Mouse (Mus musculus): ENCODE data around the gene Agap2. TPM values are rescaled to one million over a fixed set of nuclear protein-coding genes. Genes with fewer than 3 reads are reported as not detected.

Agap2 gene
- 0.48 and 1.5 TPM in 2 replicates for polyA plus RNA-seq (2012; ENCODE audit: insufficient read depth, insufficient read length, missing spikeins)

- 0 out of 2 replicates have a peak within 1 kb of the TSS, but pooled peaks have one; percentile 29 for H3K27ac ChIP-seq (replicated peaks; ENCODE audit: low read depth, low read length)
- peak within 1 kb of the TSS; percentile 28; the same call in 1 of the 2 replicates for H3K4me3 ChIP-seq (ENCODE audit: insufficient read depth, low read depth, low read length)
- no peaks in the 10 kb centered on the region for H3K4me1 ChIP-seq (ENCODE audit: control insufficient read depth, insufficient read depth, insufficient read length, low read length)
Observed at GRCm38 (mm10) chr10:127075080-127075479, at the start of gene Agap2. TSS of gene Agap2 (plus strand) at chr10:127075284.

GRCm38 (mm10) chr10:127030336-127031296 lies 44.5 kb upstream of the Agap2 start, which contains the start of gene Tsfm:
TSS of gene Tsfm (minus strand) at chr10:127030840.
- peak within 1 kb of the TSS; percentile 82 for H3K4me3 ChIP-seq (ENCODE audit: insufficient read depth, low read depth, low read length)
- no peaks in the 10 kb centered on the region for H3K4me1 ChIP-seq (ENCODE audit: control insufficient read depth, insufficient read depth, insufficient read length, low read length)
- H3K27ac ChIP-seq (replicated peaks; ENCODE audit: low read depth, low read length), result peak within 1 kb of the TSS; percentile 47

GRCm38 (mm10) chr10:127033301-127033741 lies 41.8 kb upstream of the Agap2 start:
- no peak overlapping the region for H3K4me3 ChIP-seq (ENCODE audit: insufficient read depth, low read depth, low read length)
- H3K27ac ChIP-seq (replicated peaks; ENCODE audit: low read depth, low read length), result no peak overlapping the region
- H3K4me1 ChIP-seq (ENCODE audit: control insufficient read depth, insufficient read depth, insufficient read length, low read length), result no peaks in the 10 kb centered on the region

GRCm38 (mm10) chr10:127036273-127036672 lies 38.8 kb upstream of the Agap2 start:
- 0 out of 2 replicates have a peak, but pooled peaks cover 3% of the 10 kb centered on the region for H3K4me1 ChIP-seq (ENCODE audit: control insufficient read depth, insufficient read depth, insufficient read length, low read length)
- no peak overlapping the region for H3K4me3 ChIP-seq (ENCODE audit: insufficient read depth, low read depth, low read length)
- H3K27ac ChIP-seq (replicated peaks; ENCODE audit: low read depth, low read length), result no peak overlapping the region

GRCm38 (mm10) chr10:127037641-127038040 lies 37.4 kb upstream of the Agap2 start:
- H3K27ac ChIP-seq (replicated peaks; ENCODE audit: low read depth, low read length), result no peak overlapping the region
- H3K4me1 ChIP-seq (ENCODE audit: control insufficient read depth, insufficient read depth, insufficient read length, low read length), result 0 out of 2 replicates have a peak, but pooled peaks cover 3% of the 10 kb centered on the region
- H3K4me3 ChIP-seq (ENCODE audit: insufficient read depth, low read depth, low read length), result no peak overlapping the region

GRCm38 (mm10) chr10:127040569-127041214 lies 34.4 kb upstream of the Agap2 start:
- H3K4me3 ChIP-seq (ENCODE audit: insufficient read depth, low read depth, low read length), result peak overlapping the region; percentile 96
- 0 out of 2 replicates have a peak, but pooled peaks cover 3% of the 10 kb centered on the region for H3K4me1 ChIP-seq (ENCODE audit: control insufficient read depth, insufficient read depth, insufficient read length, low read length)
- no peak overlapping the region for H3K27ac ChIP-seq (replicated peaks; ENCODE audit: low read depth, low read length)

- Histone ChIP-seq H3K27ac (replicated peaks; ENCODE audit: low read depth, low read length) (no peak within 1 kb of the TSS), H3K4me3 (ENCODE audit: insufficient read depth, low read depth, low read length) (peak within 1 kb of the TSS; percentile 96), H3K4me1 (ENCODE audit: control insufficient read depth, insufficient read depth, insufficient read length, low read length) (0 out of 2 replicates have a peak, but pooled peaks cover 3% of the 10 kb centered on the region)
Observed at GRCm38 (mm10) chr10:127041274-127041766, 33.8 kb upstream of the Agap2 start, which contains the start of the genes Mettl1 and Eef1akmt3. TSS of gene Mettl1 (plus strand) at chr10:127041414. TSS of gene Eef1akmt3 (minus strand) at chr10:127041513.

- Histone ChIP-seq H3K27ac (replicated peaks; ENCODE audit: low read depth, low read length) (no peak overlapping the region), H3K4me1 (ENCODE audit: control insufficient read depth, insufficient read depth, insufficient read length, low read length) (0 out of 2 replicates have a peak, but pooled peaks cover 3% of the 10 kb centered on the region)
Observed at GRCm38 (mm10) chr10:127041774-127042338, 33.2 kb upstream of the Agap2 start.

GRCm38 (mm10) chr10:127042468-127043115 lies 32.5 kb upstream of the Agap2 start:
- Histone ChIP-seq H3K4me1 (ENCODE audit: control insufficient read depth, insufficient read depth, insufficient read length, low read length) (0 out of 2 replicates have a peak, but pooled peaks cover 3% of the 10 kb centered on the region), H3K4me3 (ENCODE audit: insufficient read depth, low read depth, low read length) (peak overlapping the region; percentile 96), H3K27ac (replicated peaks; ENCODE audit: low read depth, low read length) (no peak overlapping the region)

More at GRCm38 (mm10) chr10:127041774-127042338, 33.2 kb upstream of the Agap2 start:
- H3K4me3 ChIP-seq (ENCODE audit: insufficient read depth, low read depth, low read length), result peak overlapping the region; percentile 96

- 0 out of 2 replicates have a peak, but pooled peaks cover 3% of the 10 kb centered on the region for H3K4me1 ChIP-seq (ENCODE audit: control insufficient read depth, insufficient read depth, insufficient read length, low read length)
- H3K4me3 ChIP-seq (ENCODE audit: insufficient read depth, low read depth, low read length), result no peak overlapping the region; the same call in 1 of the 2 replicates
- no peak overlapping the region for H3K27ac ChIP-seq (replicated peaks; ENCODE audit: low read depth, low read length)
Observed at GRCm38 (mm10) chr10:127043187-127043586, 31.9 kb upstream of the Agap2 start.

- Histone ChIP-seq H3K4me1 (ENCODE audit: control insufficient read depth, insufficient read depth, insufficient read length, low read length) (peaks cover 6% of the 10 kb centered on the region), H3K27ac (replicated peaks; ENCODE audit: low read depth, low read length) (no peak within 1 kb of the TSS), H3K4me3 (ENCODE audit: insufficient read depth, low read depth, low read length) (peak within 1 kb of the TSS; percentile 39)
Observed at GRCm38 (mm10) chr10:127047954-127048353, 27.1 kb upstream of the Agap2 start, which contains the start of gene Cyp27b1. TSS of gene Cyp27b1 (plus strand) at chr10:127048250.

GRCm38 (mm10) chr10:127048608-127049394 lies 26.3 kb upstream of the Agap2 start:
- no peak overlapping the region for H3K27ac ChIP-seq (replicated peaks; ENCODE audit: low read depth, low read length)
- peak overlapping the region; percentile 39 for H3K4me3 ChIP-seq (ENCODE audit: insufficient read depth, low read depth, low read length)
- peaks cover 6% of the 10 kb centered on the region for H3K4me1 ChIP-seq (ENCODE audit: control insufficient read depth, insufficient read depth, insufficient read length, low read length)

GRCm38 (mm10) chr10:127049395-127050118 lies 25.5 kb upstream of the Agap2 start:
- H3K27ac ChIP-seq (replicated peaks; ENCODE audit: low read depth, low read length), result no peak overlapping the region
- H3K4me1 ChIP-seq (ENCODE audit: control insufficient read depth, insufficient read depth, insufficient read length, low read length), result peaks cover 6% of the 10 kb centered on the region
- H3K4me3 ChIP-seq (ENCODE audit: insufficient read depth, low read depth, low read length), result peak overlapping the region; percentile 39

All from brown adipose tissue, adult 24 weeks (tissue).